Mouse (Mus musculus): ENCODE measurements at regions not wholly inside any gene's neighbourhood (a gene's known extent, or its start where the extent isn't known, plus 50 kb on each side); places are given as distances from the start of the nearest gene placed in this dataset.

DNA sequence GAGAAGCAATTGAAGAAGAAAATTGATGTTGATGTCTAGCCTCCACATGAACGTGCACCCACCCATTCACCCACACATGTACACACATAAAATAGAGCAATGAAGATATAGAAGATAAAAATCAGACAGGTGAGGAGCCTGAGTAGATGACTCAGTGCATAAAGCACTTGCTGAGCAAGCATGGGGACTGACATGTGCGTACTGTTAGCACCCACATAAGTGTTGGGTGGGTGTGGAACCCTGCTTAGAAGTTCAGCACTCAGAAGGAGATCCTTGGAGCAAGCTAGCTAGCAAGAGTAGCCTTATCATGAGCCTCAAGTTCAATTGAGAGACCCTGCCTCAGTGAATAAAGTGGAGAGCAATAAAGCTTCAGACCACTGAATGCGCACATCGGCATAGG lies 305.7 kb upstream of the Adamts9 start:
- no peak for DNase-seq

DNA sequence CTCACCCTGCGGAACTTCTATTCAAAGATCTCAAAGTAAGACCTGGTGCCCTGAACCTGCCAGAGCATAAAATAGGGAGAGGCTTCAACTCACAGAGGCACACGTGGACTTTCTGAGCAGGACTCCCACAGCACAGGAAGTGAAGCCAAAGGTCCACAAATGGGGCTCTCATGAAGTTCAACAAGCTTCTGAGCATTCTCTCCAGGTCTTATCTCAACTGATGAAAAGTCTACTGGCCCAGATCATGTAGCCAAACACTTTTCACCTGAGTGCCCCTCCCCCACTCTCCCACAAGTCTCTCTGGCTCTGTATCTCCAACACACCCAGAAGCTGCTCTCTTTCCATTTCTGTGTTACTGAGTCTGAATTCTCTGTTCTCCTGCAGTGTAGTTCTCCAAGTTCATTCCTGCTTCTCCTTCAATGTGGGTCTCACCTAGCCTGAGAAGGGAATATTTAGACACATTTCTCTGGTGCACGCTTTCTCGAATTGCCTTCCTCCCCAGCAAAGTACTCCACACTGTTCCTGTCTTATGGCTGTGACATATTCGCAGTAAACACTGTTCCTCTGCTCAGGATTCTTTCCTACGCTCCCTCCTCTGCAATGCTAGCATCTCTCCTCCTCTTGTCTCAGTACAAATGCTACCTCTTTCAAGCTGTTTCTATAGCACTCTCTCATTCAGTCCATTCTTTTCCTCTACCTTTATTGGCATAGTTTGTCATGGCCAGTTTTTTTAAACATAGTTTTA lies 303.4 kb upstream of the Adamts9 start:
- no peak for DNase-seq

DNA sequence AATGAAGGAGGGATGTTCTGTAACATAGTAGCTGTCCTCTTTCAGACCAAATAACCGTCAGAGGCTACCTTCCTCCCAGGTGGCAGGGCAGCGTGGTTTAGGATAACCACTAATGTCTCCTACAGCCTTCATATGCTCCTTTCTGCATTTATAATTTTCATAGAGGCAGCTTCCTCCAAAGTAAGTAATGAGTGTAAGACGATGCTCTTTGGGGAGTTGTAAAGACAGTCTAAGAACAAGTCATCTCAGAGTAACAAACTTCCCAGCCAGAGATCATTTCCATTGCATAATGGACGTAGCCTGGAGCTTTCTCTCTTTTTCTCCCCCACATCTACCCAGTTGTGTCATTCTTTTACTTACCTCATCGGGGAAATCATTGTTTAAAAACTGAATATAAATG lies 292.3 kb upstream of the Adamts9 start:
- no peak for DNase-seq

DNA sequence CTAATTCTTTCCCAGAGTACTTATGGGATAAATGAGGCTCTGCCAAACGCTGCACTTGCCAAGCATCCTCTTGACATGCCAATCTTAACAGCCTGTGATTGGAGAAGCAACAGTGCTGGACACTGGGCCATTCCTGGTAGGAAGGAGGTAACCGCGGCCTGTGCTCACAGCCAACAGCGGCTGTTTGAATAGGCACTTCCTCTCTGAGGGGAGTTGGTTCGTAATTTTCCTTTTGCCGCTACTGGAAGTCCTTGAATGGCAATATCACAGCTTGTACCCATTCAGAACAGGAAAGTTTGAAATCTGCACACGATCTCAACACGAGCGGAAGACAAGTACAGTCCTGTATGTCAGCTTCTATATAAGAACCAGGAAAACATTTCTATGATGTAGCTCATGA lies 289.3 kb upstream of the Adamts9 start:
- DNase-seq = peak; percentile 77 to 83

DNA sequence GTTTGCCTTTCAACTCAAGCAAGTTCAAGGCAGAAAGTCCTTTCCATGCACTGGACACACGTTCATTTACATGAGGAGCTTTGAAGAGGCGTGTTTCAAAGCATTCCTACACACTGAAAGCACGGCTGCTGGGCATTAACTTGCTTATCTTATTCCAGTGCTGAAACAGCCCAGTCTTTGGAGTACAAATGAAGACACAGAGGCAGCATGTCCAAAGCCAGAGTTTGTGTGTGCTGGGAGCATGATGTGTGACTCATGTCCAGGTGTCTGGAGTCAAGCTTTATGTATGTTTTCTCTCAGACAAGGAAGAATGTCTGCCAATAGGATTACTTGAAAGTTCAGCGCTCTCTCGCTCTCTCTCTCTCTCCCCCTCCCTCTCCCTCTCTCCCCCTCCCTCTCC lies 287.2 kb upstream of the Adamts9 start:
- no peak for DNase-seq

DNA sequence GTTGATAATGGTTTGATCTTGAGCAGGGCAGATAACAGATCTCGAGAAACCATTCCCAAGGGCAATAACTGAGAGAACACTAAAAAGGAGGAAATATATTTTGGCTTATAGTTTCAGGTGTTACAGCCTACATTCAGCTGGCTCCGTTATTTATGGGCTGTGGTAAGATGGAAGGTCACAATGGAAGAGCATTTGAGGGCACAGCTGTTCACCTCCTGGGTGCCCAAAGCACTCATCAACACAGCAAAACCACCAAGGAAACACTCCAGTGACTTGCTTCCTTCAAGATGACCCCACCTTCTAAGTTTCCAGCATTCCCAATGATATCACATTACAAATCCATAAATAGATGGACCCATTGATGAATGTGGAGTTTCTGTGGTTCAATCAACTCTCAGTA lies 286.0 kb upstream of the Adamts9 start:
- no peak for DNase-seq

DNA sequence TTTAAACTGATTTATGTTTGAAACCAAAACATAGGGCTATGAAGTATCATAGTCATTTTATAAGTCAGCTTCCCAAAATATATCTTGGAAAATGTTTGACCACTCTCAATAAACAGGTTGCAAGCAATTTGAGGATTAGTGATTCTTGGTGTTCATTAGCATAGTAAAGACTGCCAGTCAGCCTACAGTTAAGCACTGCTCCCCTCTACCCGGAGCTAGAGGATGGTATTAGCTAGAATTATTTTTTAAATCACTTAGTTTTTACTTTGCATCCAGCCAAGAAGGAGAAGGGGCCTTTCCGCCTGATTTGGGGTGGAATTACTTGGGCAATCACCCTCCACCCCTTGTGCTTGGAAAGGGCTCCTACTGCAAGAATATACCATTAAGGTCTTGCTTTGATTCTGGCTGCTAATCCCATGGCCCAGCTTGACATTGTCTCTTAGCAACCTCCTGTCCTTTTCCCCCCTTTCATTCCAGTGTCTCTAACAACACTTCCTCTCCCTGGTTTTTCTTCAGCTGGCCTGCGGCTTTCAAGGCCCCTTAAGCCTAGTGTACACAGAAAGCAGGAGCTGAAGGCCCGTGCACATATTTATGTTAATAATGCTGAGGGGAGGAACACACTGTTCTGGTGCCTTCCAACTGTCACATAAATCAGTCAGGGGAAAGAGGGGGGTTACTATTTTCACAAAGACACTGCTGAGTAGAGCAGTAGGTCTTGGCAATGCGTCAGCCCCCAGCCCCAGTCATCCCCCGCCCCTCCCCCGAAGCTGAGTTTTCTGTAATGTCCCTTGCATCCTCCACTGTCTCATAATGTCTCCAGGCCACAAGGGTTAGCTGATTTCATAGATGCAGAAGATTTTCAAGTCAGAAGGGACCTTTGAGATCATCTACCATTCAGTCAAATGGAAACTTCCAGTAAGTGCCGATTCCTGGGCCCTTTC lies 280.6 kb upstream of the Adamts9 start:
- peak; percentile 27 to 54 for DNase-seq

DNA sequence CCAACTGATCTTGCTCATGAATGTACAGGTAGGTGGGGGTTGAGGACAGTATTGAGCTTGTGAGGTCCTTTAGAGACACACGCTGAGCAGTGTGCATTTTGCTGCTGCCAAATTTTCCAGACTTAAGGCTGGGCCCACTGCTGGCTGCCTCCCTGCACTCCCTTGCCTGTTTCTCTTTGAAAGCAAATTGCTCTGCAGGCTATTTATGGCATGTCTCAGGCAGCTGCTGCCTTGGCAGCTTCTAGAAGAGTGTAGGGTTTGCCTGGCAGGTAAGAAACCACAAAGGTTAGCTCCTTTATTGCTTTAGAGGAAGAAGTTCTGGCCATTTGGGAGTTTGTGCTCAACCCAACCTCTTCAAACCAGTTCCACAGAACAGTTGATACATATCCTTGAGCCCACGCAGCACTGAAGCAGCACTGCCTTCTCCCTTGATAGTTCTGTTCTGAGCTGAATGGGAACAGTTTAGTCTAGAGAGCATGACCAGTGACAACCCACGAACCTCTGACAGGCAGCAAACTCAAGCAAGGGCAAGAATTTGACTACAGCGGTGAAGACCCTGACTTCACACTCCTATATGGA lies 274.8 kb upstream of the Adamts9 start:
- DNase-seq = peak in 1 of 2 experiments; percentile 16

DNA sequence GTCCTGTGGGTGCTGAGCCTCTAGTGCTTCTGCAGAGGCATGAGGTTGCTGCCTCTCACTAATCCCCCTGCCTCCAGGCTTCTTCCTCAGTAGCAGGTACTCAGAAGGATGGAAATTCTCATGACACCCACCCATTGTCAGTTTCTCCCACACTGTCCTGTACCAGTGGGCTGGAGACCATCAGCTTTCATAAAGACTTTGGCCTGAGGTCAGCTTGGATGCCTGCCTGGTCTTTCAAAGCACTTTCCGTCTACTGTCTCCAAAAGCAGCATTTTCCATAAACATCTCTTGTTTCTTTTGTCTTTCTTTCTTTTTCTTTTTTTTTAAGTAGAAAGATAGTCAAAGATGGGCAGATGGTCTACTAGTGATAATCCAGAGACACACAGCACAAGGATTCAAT lies 257.6 kb upstream of the Adamts9 start:
- DNase-seq = no peak

DNA sequence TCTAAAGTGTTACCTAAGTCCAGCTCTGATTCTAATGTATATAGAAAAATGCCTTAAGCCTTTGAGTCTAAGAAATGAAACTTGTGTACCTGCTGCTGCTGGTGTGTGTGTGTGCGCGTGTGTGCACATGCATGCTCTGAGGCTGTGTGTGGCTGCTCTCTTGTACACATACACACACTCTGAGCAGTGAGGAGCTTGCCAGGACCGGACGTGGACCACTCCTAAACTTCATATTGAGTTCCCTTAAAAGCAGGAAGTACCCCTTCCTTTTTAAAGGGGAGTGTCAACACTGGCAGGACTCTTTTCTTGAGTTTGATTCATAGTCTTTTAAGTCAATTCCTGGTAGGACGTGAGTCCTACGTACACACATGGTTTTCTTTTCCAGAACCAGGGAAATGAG lies 251.4 kb upstream of the Adamts9 start:
- DNase-seq = no peak

DNA sequence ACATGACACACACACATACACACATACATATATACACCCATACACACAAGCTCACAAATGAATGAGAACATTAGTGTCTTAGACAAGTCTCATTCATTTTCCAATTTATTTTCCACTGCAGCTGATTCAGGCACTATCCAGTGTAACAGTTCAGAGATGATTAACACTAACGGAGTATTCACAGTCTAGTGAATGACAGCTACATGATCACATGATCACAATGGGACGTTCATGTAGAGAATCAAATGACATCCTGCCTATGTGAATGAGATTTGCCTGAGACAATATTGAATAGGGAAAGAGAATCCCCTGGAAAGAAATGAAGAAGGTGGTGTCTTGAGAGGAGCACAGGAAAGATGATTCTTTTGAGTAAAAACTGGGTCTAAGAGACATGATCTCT lies 249.7 kb upstream of the Adamts9 start:
- no peak for DNase-seq

DNA sequence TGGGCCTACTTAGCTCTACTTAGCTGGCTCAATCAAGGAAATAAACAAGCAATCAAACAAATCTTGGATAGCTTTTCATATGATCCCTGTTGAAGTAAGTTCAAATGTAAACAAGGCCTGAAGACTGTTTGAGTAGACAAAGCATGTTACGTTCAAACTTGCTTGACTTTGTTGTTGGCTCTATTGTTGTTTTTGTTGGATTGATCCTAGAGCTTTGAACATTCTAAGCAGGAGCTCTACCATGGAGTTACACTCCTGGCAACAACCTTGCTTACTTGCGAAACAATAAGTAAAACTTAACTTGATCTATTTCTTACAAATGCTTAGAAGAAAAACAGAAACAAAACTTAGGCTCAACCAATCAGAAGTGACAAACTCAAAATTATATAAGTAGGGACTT lies 247.7 kb upstream of the Adamts9 start:
- no peak for DNase-seq

DNA sequence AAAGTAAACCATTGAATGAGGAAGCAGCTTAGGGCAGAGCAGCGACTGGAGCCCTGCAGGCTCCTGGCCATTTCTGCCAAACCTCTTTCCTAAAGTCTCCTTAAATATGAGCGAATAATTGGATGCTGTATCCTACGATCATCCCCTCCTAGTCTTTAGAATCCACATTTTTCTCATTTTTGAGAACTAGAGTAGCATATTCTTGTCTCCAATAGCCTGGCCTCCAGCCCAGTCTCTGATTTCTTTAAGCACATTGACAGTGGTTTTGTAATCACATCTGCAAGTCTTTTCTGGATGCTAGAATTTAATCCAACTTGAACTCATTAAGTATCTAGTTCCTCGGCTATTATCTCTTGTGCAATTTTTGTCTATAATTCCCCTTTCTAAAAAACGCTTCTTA lies 225.2 kb upstream of the Adamts9 start:
- DNase-seq = no peak

DNA sequence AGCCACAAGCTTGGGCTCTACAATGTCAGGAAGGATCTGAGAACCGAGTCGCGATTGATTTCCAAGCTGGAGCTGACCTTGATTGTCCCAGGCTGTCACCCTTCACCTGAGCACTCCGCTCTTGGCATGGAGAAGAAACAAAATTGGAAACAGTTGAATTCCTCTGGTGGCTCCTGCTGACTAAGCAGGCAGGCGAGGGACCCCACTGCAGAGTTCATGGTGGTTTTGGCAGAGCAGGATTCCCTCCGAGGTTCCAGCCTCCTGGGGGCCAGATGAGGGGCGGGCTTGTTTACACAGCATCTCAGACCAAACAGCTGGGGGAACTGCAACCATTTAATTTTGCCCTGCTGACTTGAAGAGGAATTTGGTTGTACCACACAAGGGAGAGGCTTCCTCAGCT lies 224.0 kb upstream of the Adamts9 start:
- no peak for DNase-seq

DNA sequence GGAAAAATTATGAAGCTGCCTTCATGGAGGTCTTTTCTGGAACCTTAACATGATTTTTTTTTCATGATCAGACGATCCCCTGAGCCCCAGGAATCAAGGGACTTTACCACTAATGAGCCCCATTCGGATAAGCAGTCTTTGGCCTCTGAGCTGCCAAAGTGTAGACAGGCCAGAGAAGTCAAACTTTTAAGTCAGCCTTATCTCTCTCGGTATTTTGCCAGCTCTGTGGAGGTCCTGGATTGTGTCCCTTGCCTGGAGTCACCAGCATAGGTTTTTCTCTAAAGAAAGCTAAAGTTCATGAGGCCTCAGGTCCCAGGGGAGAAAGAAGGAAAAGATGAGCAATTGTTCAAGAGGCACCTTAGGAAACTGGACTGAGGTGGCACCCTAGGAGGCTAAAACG lies 222.7 kb upstream of the Adamts9 start:
- no peak for DNase-seq

DNA sequence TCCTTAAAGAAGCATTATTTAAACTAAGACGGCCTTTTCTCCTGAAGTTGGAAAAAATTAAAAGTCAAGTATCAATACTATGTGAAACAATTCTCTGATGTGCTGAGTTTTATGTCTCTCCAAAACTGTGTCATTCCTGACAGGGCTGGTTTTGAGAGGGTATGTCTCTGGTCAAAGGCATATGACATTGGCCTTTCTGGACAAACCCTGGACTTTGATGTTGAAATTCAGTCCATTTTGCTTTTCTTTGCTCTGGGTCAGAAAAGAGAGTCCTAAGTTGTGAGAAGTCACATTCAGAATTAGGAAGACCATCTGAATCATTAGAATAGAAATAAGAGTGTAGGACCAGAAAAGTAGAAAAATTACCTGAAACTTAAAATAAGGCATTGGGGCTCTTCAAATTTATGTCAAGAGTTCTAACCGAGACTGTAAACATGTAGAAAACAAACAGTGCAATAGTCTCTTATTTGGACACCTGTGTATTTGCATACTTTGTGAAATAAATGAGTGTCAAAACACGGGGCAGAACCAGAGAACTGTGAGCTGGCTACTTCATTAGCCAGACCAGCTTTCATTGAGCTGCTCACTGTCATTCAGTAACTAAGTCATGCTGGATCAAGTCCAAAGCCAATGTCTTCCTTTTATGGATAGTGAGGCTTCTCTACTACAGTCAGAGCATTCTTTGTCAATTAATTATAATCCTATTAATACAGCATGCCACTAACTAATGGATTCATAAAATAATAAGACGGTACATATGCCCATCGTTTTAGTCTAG lies 209.3 kb upstream of the Adamts9 start:
- peak in 1 of 2 experiments; percentile 16 for DNase-seq

DNA sequence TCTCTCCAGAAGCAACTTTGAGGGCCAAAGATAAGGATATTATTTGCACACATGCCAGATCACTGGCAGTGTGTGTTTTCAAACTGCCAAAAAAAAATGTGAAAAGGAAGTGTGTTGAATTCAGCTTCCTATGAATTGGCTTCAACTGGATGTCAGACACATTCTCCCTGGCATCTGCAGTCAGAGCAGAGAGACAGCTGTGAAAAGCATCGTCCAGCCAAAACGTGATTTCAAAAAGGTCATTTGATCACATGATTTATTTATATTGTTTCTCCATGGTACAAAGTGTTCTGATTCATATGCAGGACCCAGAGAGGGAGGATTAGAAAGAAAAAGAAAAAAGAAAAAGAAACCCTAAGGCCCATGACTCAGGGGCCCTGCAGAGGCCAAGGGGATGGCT lies 207.2 kb upstream of the Adamts9 start:
- DNase-seq = no peak

DNA sequence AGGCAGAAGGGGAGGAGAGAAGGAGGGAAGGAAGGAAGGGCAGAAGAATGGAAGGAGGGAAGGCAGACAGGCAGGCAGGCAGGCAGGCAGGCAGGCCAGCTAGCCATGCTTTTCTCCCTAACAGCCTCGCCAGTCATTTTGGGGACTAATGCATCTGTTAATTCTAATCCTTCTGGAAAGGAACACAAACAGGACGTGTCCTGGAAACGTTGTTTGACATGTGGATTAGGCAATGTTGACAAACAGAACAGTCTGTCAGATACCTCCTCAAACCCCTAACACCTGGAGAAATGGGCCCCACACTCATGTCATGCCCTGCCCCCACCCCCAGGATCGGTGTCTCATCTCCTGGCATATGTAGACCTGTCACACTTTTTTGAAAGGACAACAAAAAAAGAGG lies 206.7 kb upstream of the Adamts9 start:
- no peak for DNase-seq

DNA sequence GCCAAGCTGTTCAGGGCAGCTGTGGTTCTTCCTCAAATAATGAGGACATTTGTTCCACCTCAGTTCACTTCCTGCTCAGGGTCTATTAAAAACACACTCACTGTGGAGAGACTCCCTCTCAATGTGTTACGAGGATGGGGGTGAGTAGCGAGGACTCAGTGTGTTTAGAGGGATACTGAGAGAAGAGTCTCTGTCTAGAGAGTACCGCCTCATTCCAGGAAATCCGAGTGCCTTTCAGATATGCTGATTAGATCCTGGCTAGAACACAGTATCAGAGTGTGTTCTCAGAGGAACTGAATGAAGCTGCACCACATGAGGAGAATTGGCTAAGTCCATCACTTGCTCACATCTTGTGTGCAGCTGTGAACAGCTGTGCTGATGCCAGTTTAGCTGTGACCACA lies 197.0 kb upstream of the Adamts9 start:
- DNase-seq = peak; percentile 17 to 28

DNA sequence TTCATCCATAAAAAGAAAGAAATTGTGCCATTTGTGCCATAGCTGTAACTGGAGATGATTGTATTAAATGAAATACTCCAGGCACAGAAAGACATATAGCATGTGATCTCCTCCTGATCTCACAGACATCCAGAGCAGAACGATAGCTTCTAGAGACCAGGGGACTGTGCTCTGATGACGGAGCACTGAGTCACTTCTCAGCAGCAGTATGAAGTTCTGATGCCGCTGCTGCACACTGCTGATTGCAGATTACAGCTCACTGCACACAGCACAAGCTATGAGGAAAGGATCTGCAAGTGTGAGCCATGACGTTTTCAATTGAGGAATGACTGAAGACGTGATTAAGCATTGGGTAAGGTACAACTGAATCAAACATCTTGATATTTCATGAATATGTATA lies 190.6 kb upstream of the Adamts9 start:
- no peak for DNase-seq

DNA sequence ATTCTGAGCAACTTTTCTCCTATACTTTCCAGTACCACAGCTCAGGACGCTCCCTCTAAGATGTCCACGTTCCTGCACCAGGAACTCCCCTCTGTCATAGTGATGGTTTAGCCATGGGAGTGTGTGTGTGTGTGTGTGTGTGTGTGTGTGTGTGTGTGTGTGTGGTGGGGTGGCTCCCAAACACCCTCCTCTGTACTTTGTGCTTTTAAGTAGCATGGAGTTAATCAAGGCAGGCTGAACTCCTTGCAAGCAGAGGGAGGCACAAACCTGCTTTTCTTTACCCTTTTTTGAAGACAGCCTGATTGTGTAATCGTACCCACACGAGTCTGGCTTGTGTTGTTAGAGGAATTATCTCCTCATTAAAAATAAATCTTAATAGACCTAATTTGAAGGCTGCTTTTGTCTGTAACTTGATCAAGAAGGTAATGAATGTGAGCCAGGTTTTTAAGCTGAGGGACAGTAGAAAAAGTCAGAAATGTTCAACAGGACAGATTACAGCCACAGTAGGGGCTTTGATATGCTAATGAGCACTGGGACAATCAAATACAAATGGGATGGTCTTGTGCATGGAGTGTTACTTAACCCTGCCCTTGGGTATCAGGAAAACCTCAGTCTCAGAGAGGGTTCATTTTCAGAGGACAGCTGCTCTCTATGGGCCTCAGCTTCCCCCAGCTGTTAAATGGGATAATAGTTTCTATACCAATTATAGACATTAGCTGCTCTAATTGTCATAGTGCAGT lies 187.8 kb upstream of the Adamts9 start:
- no peak for DNase-seq

DNA sequence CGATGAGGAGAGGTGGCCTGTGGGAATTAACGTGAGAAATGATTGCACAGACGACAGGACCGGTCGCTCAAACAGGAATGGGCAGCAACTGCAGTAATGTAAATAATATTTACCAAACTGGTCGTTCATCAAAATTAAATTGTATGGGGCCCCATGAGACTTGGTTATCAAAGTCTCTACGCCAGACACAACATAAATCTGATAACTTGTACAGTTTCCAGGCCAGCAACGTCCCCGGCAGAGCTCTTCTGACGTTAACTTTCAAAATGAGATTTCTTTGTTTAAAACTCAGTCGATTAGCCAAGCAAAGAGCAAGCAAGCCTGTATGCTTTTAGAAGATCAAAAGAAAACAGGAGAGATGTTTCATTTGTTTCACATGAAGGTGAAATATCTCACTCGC lies 176.2 kb upstream of the Adamts9 start:
- DNase-seq = no peak
